Mouse (Mus musculus) bone marrow, adult 2 months (tissue): ENCODE results near the gene Fcmr.

Experiments
- CTCF ChIP-seq: fragments of 200-500 bp; IDR thresholded peaks from 2 replicates; pipeline ENCODE4 v1.5.1; 2011; ENCODE audit warnings: low read length, control low read depth; ENCODE audit not compliant: control insufficient read depth, insufficient read depth
- POLR2A ChIP-seq: fragments of 200-500 bp; IDR thresholded peaks from 2 replicates; pipeline ENCODE4 v1.6.1; 2011; ENCODE audit warnings: low read depth, mild to moderate bottlenecking, control low read depth, low read length, borderline replicate concordance; ENCODE audit not compliant: control insufficient read depth

DNA sequence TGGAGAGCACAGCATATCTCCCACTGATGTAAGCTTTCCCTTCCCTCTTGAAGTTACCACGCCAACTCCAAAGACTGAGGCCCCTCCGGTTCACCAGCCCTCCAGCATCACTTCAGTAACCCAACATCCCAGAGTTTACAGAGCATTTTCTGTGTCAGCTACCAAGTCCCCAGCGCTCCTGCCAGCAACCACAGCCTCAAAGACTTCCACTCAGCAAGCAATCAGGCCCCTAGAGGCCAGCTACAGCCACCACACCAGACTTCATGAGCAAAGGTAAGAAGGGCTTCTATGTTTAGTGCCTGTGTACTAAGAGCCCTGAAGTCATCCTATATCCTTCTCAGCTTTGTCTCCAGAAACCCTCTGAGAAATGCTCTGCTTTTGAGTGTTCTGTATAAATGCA is 10.4 kb downstream of the Fcmr start:
- TF ChIP-seq POLR2A (no peak), CTCF (no peak)
